Mouse (Mus musculus) spleen, postnatal 4 days (tissue): Measurements from ENCODE around the gene Sae1.

Experiments used
- DNase-seq, 2 experiments: peaks; one replicate each; pipeline ENCODE4 v3.0.0; 2022; ENCODE audit warnings: low spot score in 2 of 2

Gene Sae1

DNA sequence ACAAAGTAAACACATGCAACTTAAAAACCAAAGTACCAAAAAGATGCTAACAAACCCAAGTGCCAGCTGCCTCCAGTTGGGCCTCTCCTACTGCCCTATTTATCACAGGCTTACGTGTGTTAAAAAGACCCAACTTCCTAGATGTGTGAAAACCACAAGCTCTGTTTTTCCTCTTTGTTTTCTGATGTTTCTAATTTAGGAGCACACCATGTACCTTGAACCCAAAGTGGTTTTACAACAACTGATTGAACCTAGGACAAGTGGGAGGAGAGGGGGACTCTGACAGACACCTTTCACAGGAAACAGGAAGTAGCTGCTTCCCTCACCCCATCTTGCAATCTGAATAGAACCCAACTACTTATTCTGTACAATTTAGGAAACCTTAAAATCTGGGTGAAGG is 23.3 kb downstream of the Sae1 start:
- no peak for DNase-seq

DNA sequence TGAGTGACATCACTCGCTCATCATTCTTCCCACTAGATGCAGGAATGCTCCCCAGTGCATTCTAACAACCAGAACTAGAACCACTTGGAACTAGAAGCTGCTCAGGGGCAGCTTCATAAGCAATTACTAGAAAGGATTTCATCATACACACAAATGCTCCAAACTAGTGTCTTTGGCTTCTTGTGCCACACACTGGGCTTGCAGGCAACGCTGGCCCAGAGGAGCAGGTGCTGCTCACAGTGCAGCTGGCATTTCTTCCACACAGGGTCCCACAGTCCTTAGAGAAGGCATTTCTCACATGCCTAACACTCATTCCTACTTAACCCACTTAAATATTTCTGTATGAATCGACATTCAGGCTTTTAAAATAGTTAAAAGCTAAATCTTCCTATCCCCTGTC is 30.0 kb downstream of the Sae1 start:
- no peak for DNase-seq

DNA sequence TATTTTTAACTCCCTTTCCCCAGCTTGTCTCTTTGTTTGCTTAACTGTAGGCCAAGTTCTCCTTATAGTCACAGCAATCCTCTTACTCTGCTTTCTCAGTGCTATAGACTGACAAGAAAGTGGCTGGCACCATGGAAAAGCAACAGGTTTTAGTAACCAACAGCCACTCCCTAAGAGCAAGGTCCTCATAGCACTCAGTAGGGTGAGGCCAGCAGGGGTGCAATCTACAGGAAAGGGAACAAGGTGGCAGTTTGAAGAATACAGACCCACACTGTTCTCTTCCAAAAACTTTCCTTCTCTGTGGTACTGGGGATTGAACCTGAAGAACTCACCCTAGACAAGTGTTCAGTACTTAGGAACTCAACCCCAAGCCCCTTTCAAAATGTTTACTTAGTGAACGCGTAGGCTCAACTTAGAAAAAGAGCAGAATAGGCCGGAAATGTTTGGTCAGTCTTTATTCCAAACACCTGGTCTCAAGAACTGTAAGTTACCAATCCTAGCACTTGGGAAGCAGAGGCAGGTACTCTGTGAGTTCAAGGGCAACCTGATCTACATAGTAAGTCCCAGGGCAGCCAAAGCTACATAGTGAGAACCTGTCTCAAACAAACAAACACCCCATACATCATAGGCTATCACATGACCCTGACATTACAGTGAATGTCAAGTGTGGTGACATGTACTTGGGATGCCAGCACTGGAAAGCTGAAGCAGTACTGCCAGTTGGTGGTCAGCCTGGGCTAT is 31.6 kb downstream of the Sae1 start:
- no peak for DNase-seq

DNA sequence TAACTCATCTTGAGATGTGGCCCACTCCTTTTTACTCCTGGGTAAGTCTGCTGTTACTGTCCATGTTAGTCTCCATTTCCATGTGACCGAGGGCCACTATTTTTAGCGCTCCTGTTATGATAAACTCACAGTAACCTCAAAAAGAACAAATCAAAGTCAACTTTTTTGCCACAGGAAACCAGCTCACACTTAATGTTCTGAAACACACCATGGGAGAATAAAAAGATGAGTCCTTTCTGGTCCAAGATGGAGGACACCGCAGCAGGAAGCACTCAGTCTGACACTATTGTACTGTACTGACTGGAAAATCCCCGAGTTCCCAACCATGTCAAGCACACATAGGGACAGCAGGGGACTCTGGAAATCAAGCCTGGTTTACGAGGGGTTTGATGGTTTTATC is 37.6 kb downstream of the Sae1 start:
- no peak for DNase-seq

DNA sequence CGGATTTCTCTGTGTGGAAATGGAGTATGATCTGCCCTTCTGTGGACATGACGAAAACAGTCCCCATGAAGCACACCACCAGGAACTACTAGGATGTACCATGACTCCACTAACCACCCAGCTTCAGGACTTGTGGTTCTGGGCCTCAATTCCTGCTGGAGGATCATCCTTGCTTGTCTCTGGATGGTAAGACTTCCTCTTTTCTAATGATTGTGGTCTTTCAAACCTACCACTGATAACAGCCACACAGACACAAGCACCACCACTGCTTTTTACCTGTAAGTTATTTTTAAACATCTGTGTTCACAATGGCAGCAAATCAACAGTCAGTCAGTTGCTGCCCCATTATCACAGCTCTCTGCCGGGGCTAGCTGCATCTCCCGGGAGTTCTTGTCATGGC is 42.3 kb downstream of the Sae1 start:
- no peak for DNase-seq

DNA sequence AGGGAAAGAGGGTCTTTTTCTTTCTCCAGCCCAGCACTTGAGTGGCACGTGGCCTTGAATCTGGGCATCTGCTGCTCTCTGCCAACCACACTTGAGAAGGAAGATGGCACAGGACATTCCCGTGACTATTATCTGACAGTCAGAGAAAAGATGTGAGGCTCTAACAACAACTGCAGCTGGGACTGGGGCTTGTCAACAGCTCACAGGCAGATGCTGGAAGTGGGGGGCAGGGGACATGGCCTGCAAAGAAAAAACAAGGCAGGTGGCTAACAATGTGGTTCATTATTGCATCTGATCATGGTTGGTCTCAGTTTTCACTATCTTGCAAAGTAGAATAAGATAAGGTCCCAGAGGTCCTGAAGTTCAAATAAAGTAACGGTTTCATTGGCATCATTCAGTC is 43.0 kb downstream of the Sae1 start:
- no peak for DNase-seq

DNA sequence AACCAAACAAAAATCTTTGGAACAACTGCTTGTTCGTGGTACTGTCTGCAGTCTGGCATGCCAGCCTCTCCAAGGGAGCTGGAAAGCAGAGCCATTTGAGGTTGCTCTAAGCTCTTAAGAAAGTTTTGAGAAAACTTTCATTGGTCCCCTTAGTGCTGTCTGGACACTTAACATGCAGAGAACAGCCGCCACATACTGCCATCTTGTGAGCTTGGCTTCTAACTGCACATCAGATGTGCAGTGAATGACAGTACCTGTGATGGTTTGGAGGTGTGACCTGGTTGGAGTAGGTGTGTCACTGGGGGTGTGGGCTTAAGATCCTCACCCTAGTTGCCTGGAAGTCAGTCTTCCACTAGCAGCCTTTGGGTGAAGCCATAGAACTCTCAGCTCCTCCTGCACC is 49.9 kb downstream of the Sae1 start:
- no peak for DNase-seq

DNA sequence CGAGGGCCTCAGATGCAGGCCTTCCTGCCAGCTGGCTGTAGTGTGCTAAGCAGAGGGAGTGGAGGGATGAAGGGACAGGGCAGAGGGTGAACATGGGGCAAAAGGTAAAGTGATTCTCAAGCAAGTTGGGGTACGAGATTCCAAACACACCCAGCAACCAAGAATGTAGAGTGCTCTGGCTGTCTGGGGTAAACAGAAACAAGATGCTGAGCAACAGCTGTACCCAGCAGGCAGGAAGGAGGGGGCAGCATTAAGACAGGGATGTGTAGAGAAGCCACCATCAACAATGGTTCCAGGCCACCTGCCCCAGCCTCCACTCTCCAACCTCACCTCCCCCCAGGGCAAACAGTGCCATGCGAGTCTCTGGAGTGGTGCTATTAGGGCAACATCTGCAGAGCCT is 58.5 kb downstream of the Sae1 start:
- DNase-seq: no peak

DNA sequence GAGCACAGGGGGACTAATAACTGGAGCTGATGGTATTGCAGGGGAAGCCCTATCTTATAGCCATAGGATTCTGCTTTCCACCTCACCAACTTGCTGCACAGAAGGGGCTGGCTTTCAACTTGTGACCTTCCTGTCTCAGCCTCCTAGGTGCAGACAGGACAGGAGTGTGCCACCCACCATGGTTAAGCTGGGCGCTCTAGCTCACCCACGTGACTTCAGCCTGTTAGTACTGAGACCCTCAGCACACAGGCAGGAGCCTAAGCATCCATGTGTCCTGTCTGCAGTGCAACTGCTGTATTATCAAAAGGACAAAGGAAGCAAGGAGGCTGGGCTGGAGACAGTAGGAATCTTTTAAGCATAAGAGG is 61.0 kb downstream of the Sae1 start:
- no peak for DNase-seq

DNA sequence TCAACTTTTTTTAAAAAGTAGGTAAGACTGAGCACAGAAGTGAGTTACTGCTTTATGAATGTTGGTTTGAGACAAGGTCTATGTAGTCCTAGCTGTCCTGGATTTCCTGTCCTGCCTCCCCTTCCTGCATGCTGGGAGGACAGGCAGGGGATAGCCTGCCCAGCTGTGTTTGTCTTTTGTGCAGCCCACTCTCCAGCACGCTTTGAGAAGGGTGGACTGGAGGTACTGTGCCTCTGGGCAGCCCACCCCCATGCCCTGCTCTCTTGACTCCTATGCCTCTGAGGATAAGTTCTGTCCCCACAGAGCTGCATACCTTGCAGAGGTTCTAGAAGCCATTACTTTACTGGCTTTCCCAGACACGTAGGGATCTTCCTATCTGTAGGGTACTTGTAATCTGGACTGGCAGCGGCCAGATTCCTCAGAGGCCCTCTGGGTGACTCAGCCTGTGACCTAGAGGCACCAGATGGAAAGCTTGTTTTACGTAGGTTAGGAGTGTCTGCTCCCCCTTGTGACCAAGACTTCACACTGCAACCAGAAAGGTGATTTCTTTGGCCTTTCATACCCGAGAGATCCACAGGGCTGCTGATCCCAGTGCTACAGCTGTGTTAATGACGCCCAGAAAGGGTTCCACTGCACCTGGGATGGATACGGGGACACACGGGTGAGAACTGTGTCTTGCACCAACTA is 61.5 kb downstream of the Sae1 start:
- DNase-seq: peak; percentile 64 to 75

DNA sequence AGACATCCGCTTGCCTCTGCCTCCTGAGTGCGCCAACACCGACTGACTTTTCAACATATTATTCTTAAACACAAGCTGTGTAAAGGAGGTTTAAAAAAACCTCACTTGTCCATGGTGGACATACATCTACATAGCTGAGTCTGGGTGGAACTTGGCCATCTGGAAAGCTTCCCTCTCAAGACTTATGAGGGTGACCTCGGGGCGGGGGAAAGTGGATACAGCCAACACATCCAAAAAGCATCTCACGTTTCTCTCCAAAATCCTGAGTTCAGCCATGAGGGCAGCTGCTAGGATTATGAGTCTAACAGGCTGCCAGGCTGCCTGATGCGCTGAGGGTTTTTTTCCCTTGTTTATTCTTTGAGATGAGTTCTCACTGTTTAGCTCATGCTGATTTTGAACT is 62.9 kb downstream of the Sae1 start:
- no peak for DNase-seq

DNA sequence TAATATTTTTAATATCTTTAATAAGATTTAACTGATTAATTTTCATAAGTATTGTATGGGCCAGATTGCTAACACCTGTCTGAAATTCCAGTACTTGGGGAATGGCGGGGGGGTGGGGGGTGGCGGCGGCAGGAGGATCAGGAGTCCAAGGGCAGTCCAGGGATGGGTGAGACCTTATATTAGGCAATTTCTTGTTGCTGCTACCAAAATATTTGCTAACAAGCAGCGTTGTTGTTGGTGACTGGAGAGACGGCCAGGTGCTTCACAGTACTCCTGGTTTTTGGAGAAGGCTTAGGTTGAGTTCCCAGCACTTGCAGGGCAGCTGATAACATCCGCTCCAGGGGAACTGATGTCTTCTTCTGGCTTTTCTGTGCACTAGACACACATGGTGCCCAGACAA is 67.1 kb downstream of the Sae1 start:
- no peak for DNase-seq

DNA sequence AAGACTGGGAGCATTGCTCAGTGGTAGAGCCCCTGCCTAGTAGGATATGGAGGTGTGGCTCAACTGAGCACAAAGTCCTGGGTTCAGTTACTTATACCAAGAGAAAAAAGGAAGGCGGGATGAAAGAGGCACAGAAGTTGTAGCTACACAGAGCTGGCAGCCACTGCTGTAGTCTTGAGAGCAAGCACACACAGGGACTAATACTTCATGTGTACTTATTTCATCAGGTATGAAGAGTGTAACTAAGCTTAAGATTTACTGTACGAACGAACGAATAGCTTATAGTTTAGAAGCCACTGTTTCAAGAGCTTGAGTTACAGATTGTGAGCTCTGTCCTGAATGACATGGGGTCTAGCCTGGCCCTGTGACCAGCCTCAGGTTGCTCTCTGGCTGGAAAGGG is 68.4 kb downstream of the Sae1 start:
- no peak for DNase-seq

DNA sequence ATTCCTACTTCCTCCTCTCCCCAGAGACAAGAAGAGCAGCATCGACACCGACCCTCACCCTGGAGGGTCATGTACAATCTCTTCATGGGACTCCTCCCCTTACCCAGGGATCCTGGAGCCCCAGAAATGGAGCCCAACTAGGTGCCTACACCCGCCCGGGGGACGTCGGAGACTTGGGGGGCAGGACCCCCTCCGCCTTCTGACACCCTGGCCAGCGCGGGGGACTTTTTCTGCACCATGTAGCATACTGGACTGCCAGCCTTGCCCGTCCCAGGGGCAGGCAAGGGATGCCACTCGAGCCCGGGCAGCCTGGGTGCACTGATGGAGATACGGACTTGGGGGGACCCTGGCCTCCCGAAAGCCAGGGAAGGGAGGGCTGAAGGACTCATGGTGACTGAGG is 70.5 kb downstream of the Sae1 start:
- DNase-seq: peak in 1 of 2 experiments; percentile 69

DNA sequence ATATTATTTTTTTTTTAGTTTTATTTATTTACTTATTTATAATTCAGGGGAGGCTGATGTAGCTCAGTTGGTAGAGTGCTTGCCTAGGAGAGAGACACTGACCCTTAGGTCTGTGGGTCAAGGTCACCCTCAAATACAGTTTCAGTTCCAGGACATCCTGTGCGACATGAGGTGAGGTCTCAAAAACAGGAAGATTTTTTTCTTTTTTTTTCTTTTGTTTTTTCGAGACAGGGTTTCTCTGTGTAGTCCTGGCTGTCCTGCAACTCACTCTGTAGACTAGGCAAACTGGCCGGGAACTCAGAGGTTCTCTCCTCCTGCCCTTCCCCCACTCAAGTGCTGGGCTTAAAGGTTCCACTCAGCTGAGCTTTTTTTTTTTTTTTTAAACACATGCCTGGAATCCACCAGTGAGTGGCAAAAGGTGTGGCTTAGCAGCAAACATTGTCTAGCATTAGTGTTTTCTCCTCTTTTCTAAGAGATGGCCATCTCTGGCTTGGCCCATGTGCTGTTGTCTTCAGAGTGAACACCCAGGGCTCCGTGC is 72.3 kb downstream of the Sae1 start:
- no peak for DNase-seq

DNA sequence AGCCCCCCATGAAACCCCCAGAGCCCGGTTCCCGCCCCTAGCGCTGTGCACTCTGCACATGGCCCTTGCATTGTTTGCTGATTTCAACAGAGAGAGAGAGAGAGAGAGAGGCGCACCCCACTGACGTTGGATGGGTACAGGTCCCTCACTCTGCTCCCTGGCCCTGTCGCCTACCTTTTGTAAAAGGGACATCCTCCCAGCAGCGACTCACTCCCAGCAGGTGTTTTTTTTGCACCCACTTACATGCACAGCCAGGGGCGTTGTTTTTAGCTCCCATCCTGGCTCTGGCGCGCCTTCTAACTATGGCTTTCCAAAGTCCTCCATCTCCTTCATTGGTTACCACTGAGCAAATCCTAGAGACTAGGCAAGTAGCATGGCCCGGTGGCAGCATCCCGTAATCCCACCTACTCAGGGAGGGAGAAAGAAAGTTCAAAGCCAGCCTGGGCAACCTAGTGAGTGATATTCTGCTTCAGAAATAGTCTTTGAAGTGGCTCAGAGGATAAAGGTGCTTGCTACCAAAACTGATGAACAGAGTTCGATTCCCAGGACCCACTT is 73.3 kb downstream of the Sae1 start:
- DNase-seq: no peak

DNA sequence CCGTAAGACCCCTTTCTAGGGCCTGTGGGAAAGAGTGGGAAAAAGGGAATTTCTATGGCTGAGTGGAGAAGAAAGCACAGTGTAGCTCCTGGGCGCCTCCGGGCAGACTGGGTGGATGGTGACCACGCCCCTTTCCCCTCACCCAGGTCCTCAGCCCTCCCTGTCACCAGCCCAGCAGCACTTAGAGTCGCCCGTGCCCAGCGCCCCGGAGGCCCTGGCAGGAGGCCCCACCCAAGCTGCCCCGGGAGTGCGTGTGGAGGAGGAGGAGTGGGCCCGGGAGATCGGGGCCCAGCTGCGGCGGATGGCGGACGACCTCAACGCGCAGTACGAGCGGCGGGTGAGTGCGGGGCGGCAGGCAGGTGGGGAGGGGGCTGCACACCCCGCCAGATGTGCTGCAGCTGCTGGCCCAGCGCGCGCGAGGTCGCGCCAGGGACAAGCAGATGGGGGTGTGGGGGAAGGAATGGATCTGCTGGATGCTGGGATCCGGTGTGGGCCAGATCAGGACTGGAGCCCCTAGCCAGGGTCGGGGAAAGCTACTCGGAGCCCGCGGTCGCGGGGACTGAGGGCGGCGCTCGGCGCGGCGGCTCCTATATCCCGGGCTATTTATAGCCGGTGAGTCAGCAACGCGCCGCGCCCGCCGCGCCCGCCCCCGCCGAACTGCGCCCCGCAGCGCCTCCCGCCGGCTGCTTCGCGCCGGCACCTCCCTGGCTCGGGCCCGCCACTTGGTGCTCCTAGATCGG is 74.0 kb downstream of the Sae1 start:
- DNase-seq: peak; percentile 84 to 93

DNA sequence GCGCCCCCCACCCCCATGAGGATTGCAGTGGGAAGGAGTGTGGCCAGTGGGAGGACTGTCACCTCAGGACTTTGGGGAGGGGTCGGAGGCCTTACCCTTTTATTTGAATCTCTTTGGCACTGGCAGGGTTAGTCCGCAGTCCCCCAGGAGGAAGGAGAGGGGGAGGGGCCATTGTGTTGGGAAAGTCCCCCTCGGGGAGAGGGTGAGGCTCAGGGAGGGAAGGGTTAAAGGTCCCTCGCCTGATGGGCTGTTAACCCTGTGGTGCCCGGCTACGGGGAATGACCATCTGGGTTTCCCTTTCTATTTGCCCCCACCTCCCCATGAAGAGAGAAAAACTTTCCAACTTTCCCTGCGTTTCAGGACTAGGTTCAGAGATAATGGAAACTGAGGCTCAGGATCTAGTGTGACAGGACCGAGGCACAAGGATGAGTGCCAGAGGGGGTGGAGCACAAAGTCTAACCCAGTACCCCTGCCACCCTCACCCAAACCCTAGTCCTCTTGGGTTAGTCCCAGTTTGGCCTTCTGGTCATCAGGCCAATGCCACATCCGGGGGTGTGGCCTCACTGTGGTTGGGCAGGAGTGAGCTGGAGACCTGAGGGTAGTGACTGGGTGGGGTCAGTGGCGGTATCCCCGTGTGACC is 74.8 kb downstream of the Sae1 start:
- peak; percentile 65 to 80 for DNase-seq

DNA sequence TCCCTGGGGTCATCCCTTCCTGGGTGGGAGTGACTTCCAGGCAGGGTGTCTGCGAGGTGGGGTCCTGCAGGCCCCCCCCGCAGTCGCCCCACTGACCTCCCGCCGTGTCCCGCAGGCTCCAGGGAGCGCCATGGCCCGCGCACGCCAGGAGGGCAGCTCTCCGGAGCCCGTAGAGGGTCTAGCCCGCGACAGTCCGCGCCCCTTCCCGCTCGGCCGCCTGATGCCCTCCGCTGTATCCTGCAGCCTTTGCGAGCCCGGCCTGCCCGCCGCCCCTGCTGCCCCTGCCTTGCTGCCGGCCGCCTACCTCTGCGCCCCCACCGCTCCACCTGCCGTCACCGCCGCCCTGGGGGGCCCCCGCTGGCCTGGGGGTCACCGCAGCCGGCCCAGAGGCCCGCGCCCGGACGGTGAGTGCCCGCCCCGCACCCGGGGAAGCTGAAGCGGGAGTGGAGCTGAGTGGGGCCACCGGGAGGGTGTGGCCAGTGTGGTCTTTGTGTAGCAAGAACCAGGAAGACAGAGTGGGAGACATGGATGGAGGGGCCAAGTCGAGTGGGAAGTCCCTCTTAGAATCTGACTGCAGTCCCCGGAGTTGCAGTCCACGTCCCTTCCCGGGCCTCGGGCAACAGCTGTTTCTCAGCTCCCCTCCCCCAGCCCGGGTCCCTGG is 75.5 kb downstream of the Sae1 start:
- DNase-seq: peak; percentile 37 to 77

DNA sequence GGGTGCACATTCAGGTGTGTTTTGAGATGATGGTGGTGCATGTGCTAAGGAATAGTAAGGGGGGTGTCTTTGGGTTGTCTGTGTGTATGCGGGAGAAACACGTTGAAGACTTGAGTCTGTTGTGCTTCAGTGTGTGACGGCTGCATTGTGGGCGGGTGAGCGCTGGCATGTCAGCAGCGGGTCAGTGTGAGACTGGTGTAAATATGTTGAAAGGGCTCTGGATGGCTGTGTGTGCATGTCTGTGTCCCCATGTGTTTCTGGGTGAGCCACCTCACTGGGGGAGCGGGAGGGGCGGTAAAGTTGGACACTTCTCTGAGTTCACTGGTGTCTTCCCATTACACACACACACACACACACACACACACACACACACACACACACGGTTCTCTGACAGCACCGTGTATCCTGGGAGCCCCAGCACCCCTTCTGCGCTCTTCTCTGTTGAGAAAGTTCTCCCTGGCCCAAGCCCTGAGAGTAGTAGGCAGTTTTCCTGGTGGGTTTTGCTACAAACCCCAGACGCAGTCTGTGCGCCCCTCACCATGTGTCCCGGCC is 76.1 kb downstream of the Sae1 start:
- peak; percentile 34 to 72 for DNase-seq
